Mouse (Mus musculus): ENCODE data around the gene Slc8a1. TPM values are rescaled to one million over a fixed set of nuclear protein-coding genes. Genes with fewer than 3 reads are reported as not detected.
A peak's percentile ranks its signal among the peaks of the same experiment; 100 is the strongest.

Gene Slc8a1
- total RNA-seq, 4 experiments from 2014 or later: 512 to 596 (median 555) TPM

DNA sequence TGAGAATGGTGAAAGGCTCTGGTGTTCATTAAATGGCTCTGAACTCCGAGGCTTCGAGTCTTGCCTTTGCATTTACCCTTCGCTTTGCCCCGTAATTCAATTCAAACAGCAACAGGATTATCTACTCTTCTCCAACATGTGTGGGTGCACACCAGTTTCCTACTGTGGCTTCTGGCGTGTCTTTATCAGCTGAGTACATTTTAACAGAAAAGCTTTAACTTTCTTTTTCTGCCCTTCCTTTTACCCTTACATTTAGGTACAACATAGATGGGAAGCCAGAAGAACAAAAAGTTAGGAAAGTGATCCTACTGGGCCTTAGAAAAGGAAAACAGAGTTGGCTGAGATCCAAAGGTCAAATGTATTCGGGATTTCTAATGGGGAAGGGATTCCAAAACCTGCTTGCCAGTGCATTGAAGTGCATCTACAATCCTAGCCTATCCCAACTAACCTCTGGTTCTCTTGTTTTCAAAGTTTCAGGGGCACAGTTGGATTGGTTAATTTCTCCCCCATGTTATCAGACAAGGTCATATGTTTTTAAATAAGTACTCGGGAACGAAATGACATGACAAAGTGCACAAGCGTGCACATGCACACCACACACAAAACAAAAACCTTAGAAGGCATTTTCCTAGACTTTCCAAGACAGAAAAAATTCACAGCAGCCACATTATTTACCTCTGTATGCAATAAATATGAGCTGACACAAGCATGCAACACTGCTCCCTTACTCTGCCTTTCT is 172.4 kb downstream of the Slc8a1 start:
- DNase-seq (ENCODE audit: low spot score): no peak

DNA sequence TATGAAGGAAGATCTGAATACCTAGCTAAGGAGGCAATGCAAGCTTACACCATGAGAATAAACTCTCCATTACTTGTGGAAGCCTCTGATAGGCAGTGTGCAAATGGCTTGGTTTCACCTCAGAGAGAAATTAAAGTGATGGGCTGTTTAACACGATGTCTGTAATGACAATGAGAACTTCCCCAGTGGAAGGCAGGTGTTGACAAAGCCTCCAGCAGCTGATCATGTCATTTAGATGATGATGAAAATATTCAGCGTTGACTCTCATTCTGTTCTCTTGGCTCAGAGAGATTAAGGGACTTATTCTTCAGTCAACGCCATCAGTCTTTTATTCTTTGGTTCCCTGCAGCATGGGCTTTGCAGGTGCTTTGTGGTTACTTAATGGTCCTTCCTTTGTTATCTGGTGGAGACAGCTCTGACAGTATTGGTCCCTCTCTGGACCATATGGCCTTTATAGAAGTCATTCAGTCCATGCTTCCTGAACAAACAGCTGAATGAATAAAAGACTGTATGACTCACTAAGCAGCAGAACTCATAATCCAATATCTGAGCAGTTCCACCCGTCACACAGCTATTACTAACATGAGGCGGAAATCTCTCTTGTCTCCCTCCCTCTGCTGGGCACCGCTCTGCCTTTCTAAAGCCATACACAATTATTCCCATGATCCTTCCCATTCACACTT is 184.0 kb downstream of the Slc8a1 start:
- no peak for DNase-seq (ENCODE audit: low spot score)

DNA sequence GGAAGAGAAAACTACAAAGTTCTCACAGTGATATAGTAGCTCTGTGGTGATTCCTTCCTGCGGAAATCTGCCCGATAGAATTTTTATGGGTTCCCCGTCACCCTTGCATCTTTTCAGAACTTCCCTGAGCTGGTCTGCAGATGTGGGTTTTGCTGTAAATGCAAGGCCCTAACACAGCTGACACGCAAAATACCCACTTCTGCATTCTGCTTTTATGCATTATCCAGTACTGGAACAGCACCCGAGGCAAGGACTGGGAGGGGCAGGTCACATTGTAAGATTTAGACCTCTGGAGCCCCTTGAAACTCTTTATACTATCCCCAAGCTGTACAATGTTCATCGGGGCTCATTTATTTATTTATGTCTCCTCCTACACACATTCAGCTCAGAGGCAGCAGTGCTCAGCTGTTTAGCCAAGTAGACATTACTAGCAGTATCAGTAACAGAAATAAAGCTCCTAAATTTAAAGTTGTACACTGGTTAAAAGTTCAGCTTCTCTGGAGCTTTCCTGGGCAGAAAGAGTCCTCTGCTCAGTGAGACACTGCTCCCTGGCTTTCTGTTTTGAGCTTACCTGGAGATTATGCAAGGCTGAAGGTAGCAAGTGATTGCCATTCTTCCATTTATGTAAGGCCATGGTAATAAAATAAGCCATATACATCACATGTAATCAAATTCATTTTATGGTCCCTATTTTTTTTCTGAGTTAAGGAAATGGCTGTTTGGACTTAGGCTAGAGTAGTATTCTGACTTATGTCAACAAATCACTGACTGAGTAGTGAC is 186.1 kb downstream of the Slc8a1 start:
- no peak for DNase-seq (ENCODE audit: low spot score)

DNA sequence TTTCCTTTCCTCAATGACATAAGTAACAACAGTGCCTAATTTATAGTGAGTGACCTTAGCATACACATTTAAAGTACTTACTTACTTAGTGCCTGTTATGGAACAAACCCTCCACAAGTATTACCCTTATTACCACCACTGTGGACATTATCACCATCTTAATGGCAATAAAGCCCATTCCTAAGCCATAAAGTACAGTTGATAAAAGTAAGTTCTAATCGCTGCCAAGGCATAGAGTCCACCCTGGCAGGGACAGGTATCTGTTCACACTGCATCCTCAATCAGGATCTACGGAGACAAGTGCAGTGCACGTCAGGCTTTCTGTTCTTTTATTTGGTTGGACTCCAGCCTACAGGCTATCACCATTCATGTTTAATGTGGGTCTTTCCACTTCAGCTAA is 187.3 kb downstream of the Slc8a1 start:
- DNase-seq (ENCODE audit: low spot score): no peak

DNA sequence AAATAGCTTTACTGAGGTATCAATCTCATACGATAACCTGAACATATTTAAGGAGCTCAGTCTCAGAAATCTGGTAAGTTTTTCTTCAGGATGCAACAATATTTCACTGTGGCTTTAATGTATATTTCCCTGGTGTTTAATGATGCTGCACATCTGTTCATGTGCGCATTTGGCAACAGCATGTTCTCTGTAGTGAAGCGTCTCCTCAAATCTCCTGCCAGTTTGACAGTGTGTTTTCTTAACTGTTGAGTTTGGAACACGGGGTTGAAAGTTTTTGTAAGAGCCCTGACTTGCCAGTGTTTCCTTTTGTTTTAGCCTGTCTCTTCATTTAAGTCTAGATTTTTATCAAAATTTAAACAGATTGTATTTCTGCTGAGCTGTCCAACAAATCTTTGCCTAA is 190.2 kb downstream of the Slc8a1 start:
- DNase-seq (ENCODE audit: low spot score): no peak

DNA sequence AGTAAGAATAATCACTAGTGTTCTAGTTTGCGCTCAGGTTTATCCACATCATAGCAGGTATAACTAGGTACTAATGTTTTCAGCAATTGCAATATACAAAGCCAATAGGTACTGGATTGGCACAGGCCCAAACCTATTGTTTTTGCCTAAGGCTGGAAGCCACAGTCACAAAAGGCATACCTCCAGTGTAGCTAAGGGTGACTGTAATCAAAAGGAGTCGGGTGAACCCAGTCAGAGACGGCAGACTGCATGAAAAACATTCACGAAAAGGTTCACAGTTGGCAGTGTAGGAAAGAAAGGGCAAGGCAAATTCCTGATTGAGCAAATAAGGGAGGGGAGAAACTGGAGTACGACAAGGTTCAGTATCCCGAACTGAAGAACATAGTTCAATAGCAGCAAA is 191.7 kb downstream of the Slc8a1 start:
- DNase-seq (ENCODE audit: low spot score): no peak

DNA sequence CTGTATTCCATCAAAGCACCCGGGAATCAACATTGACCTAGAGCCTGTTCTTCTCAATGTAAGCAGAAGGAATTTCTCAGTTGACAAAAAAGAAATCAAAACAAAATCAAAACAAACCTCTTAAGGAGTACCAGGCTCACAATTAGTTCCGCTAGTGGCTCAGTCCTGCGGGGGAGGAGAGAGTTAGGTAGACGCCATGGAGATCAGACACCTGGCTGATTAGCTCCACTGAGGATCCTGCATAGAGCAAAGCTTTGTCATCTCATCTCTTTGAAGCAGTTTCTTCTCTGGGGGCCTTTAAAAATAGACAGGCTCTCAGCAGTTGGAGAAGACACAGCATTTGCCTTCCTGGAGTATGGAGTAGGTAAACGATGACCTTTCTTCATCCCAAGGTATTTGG is 192.2 kb downstream of the Slc8a1 start:
- no peak for DNase-seq (ENCODE audit: low spot score)

DNA sequence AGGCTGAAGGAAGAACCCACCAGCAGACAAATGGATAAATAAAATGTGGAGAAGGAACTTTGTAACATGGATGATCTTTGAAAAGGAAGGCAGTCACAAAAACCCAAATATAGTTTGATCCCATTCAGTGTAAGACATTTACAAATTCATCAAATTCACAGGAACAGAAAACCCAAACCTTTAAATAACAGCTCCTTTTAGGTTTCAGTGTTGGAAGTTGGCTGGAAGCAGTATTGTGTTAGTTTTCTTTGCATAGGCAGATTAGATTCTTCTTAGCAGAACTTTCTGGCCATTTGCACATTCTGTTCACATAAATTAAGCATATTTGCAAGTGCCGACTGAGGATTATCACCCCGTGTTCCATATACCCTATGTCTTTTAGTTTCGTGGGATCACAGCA is 193.3 kb downstream of the Slc8a1 start:
- DNase-seq (ENCODE audit: low spot score): no peak

DNA sequence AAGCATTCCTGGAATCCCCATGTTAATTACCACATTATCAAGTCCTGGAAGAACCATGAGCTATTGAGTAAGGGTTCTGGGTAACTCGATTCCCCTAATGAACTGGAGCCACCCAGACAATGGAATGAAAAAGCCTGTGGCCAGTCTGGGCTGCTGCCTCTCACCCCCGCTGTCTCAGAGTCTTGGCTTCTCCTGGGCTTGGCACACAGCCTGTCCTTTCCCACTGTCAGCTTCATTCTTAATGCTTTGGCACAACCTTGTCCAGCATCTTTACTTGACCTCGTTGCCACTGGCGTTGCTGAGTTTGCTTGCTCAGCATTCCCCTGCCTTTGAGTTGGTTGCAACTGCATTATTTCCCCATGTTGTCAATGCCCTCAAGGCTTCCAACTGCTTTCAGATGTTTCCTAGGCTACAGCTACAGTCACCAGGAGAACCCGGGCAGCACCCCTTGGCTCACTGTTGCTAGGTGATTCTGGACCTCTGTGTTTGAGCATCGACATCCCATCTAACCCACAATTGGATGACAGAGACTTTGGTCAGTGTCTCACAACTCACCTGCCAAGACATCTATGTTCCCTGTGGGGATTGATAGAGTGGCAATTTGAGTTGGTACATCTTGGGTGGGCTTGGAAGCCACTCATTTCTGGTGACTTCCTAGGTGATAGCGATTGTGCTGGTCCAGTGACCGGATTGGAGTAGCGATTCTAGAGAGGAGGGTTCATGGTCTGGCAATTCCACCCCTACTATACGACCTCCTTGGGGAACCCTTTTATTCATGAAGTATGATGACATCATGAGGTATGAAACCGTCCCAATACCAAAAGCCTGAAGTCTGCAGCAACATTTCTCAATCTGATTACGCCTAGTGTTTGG is 195.6 kb downstream of the Slc8a1 start:
- peak; percentile 43 for DNase-seq (ENCODE audit: low spot score)

DNA sequence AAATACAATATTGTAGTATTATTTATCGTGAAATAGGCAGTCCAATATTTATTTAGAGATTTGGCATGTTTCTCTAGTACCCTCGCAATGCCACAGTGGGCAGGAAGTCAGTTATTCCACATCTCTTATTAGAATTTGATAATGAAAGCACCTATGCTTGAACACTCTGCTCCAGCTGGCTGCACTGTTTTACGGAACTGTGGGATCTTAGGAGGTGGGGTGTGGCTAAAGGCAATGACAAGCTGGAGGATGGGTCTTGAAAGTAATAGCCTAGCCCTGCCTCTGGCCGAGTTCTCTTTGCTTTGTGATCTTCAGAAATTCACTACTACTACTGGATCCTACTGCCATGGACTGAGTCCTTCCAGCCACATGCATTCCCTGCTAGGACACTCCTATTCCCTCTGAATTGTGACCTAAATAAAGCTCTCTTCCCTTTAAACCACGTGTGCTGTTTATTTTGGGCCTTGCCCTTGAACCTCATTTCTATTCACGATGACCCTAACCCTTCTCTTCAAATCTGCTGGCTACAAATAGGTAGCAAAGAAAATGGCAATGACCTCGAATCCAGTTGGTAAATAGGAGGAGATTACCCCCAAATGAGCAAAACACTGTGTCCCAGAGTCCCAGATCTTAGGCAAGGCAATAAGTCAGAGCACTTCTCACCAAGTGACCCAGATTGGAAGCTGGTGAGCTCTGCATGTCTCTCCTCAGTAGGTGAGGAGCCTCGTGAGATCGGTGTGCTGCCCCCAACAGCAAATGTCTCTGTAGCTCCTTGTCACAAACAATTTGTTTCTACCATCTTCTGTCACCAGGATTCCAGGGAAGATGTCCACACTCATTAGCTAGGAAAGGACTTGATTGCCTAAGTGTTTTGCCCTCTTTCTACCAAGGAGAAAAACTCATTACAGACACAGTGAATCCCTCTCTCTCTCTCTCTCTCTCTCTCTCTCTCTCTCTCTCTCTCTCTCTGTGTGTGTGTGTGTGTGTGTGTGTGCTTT is 199.7 kb downstream of the Slc8a1 start:
- DNase-seq (ENCODE audit: low spot score): peak; percentile 32

DNA sequence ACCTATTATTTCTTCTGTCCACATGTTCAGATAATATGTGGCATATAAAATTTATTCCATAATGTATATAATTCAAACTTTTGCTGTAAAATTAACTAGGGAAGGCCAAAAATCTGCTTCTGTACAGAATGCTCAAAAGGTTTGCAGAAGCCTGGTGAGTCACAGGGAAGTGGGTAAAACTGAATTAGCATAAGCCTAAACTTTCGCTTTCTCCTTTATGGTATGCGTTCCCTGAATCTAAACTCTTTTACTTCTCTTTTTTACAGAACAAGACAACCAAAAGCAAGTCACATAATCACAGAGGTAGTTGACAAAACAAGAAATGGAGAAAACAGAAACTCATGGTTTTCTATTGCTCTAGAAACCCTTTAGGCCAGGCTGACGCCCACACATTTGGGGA is 202.1 kb downstream of the Slc8a1 start:
- no peak for DNase-seq (ENCODE audit: low spot score)

DNA sequence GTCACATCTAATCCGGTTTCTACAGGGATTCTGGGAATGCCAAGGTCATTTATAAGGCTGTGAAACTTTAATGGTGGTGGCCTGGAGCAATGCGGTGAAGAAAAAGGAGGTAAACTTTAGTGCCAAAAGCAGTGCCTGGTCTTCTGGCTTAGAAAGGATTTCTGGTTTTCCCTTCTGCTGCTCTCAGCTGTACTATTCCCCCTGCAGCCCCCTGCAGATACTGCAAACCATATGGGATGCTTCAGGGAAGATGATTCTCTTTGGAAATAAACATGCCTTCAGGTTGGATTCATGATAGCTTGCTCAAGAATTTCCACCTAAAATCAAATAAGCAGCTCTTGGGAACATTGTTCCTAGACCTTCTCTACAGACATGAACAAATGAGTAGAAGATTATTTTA is 208.3 kb downstream of the Slc8a1 start:
- no peak for DNase-seq (ENCODE audit: low spot score)

DNA sequence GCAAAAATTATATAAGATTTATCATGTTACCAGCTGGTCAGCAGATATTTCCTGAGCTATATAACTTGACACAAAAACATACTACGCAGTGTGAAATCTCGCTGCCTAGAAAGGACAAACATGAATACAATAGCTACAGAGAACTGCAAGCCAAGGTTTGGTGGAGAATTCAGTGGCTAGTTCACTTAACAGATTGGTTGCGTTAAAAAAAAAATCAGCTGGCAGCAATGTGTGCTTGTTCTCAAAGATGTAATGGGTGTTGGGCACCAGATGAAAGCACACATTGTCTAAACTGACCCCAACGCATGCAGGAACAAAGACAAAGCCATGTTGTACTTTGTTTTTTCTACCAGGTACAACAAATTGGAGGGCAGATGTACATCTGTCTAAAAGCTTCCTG is 209.2 kb downstream of the Slc8a1 start:
- DNase-seq (ENCODE audit: low spot score): no peak

DNA sequence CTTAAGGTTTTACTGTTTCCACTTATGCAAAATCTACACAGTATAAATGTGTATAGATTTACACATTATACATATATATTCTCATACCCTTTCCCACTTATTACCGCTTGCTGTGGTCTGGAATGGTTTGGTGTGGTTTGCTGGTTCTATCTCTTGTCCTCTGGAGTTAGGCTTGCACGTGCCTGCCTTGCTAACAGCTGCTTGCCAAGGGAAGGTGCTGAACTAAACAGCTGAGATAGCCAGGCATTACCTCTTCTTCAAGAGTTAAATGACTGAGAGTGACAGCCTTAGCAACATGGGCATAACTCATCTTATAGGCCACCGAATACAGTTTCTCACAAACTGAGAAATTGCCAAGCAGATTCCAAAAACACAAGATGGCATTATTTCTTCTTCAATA is 211.7 kb downstream of the Slc8a1 start:
- no peak for DNase-seq (ENCODE audit: low spot score)

DNA sequence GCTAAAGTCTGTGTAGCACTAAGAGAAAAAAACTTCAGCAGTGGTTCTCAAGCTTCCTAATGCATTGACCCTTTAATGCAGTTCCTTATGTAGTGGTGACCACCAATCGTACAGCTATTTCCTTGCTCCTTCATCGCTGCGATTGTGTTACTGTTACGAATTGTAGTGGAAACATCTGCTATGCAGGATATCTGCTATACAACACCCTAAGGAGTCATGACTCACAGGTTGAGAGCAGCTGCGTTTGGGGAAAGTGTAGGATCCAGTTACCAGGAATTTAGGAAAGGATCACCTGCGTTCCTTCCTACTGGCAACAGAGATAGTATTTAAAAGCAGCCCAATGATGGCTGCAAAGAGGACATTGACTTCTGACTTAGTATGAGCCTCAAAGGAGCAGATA is 213.4 kb downstream of the Slc8a1 start:
- no peak for DNase-seq (ENCODE audit: low spot score)

DNA sequence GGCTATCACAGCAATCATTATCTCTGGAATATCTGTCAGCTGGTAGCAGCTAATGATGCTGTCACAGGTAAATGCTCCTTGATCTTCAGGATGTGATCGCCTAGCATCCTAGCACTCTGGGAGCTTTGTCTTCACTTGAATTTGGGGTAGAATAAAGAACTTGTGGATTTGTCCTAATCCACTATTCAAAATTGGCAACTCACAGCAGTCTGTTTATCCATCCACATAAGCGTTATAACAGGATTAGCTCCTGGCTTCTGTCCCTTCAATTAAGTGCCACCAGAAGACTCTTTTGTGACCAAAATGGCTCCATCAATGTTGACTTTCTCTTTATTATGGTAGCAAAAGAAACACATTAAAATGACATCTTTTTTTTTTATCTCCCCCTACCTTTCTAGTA is 214.2 kb downstream of the Slc8a1 start:
- DNase-seq (ENCODE audit: low spot score): no peak

DNA sequence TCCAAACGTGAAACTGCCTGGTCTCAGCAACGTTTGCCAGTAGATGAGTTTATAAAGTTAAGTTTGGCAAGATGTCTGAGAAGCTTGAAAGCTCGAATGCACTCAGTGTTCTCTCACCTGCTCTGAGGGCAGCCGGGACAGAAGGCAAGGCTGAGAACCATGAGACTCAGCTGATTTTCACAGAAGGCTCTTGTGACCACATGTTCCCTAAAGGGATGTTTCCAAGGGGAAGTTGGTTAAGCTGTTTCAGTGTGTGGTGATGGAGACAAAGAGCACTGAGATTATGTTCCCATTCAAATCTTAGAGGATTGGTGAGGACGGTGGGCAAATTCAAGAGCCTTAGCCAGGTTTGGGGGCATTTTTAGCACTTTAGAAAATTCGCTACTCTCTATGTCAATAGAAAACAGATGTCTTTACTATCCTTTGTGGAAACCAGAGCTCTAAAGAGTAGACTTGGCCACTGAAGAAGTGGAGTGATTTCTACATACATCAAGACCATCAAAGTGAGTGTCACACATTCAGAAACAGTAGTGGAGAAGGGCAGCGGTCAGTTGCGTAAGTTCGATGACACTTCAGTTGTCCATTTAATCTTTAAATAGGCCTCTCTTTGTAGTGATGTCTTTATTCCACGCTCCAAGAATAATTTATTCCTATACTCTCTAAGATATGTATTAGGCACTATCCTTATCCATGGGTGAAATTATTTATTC is 219.7 kb downstream of the Slc8a1 start:
- no peak for DNase-seq (ENCODE audit: low spot score)

DNA sequence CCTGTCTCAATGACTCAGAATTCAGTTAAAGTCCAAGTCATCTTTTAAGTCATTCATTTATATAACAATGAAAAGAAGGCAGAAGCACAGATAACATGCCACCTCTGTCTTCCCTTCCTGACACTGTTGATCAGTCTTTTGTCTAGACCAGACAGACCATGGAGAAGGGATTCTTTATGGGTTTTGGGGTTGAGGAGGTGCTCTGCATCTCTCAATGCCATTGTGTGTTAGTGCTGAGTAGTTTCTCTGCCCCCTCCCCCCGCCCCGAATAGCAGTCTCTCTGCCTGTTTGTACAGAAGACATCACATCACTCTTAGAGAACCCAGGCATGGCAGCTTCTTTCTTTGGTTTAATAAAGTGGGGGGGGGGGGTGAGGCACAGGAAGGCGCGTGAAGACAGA is 222.0 kb downstream of the Slc8a1 start:
- DNase-seq (ENCODE audit: low spot score): no peak

DNA sequence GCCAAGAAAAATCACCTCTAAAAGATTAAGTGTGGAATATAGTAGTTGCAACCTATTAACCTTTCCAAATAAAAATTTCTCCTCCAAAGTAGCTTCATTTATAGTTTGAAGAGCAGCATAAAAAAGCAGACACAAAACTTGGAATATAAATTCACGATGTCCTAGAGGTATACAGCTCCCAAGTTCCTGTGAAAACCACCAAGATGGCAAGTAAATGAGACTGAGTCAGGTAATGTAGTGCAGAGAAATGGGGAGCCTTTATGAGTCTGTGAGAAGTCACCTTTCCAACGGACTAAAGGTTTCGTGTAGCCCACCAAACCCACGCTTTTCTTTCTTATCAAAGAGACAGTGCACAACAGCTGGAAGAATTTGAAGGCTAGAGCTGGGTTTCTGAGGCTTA is 224.2 kb downstream of the Slc8a1 start:
- DNase-seq (ENCODE audit: low spot score): no peak
